Mouse (Mus musculus): ENCODE measurements at regions not wholly inside any gene's neighbourhood (a gene's known extent, or its start where the extent isn't known, plus 50 kb on each side); places are given as distances from the start of the nearest gene placed in this dataset.

GRCm38 (mm10) chr4:114665684-114666083 is 155.8 kb upstream of the Gm12830 start:
- Histone ChIP-seq H3K27me3 (ENCODE audit: control insufficient read depth, insufficient read depth, low read length) (no peaks in the 10 kb centered on the region), H3K4me1 (replicated peaks; ENCODE audit: control insufficient read depth, insufficient read depth, low read length) (peaks cover 14% of the 10 kb centered on the region), H3K36me3 (ENCODE audit: control insufficient read depth, insufficient read depth, low read length) (no peaks in the 10 kb centered on the region), H3K4me3 (ENCODE audit: control insufficient read depth, insufficient read depth, low read length) (no peak overlapping the region), H3K27ac (ENCODE audit: control insufficient read depth, insufficient read depth, low read length) (no peak overlapping the region)
- DNase-seq: peak; percentile 55
- no peak for TF ChIP-seq POLR2A (IDR thresholded peaks at IDR 0.05; ENCODE audit: control insufficient read depth, extremely low read depth, insufficient read depth, low read length, poor library complexity)
- peak; percentile 58; the same call in 1 of the 2 replicates for TF ChIP-seq CTCF (IDR thresholded peaks at IDR 0.05; ENCODE audit: borderline replicate concordance, control insufficient read depth, extremely low read depth, insufficient read depth, low read length, poor library complexity)
- WGBS: 42% methylated on average over 14 of the region's 14 CpGs

DNA sequence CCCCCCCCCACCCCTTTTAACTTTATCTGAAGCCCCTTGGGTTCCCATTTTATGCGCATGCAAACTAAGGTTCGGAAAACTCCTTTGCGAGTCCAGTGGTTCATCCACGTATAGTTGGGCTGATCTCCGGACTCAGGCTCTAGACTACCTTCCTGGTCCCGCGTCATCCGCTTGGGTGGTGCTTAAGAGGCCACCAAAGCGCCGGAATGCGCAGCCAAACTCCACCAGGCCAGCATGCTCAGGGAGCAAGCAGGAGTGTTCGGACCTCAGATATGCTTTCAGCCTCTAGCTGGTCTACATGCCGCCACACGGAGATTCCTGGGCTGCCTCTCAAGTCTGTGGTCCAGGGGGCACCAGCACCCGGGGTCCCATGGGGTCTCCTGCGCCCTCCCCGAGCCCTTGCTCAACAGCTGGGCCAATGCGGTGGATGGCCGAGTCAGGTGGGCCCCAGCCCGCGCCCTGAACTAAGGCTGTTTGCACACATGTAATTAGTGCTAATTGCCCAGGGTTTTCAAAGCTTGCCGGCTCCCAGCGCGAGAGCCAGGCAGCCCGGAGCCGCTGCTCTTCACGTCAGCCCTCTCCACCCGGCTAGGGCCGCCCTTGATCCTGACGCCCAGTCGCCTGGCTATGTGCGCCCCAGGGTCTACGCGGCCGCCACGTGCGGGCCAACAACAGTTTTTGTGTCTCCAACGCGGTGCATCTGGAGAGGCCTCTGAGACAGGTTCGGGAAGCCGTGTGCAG is 155.1 kb upstream of the Gm12830 start:
- H3K4me1 ChIP-seq (replicated peaks; ENCODE audit: control insufficient read depth, insufficient read depth, low read length): peaks cover 14% of the 10 kb centered on the region
- H3K36me3 ChIP-seq (ENCODE audit: control insufficient read depth, insufficient read depth, low read length): no peaks in the 10 kb centered on the region
- TF ChIP-seq CTCF (IDR thresholded peaks at IDR 0.05; ENCODE audit: borderline replicate concordance, control insufficient read depth, extremely low read depth, insufficient read depth, low read length, poor library complexity) (no peak), POLR2A (IDR thresholded peaks at IDR 0.05; ENCODE audit: control insufficient read depth, extremely low read depth, insufficient read depth, low read length, poor library complexity) (no peak)
- no peak overlapping the region for H3K4me3 ChIP-seq (ENCODE audit: control insufficient read depth, insufficient read depth, low read length)
- H3K27ac ChIP-seq (ENCODE audit: control insufficient read depth, insufficient read depth, low read length): no peak overlapping the region
- WGBS: 91% methylated on average over 41 of the region's 41 CpGs
- no peaks in the 10 kb centered on the region for H3K27me3 ChIP-seq (ENCODE audit: control insufficient read depth, insufficient read depth, low read length)
- DNase-seq: no peak

DNA sequence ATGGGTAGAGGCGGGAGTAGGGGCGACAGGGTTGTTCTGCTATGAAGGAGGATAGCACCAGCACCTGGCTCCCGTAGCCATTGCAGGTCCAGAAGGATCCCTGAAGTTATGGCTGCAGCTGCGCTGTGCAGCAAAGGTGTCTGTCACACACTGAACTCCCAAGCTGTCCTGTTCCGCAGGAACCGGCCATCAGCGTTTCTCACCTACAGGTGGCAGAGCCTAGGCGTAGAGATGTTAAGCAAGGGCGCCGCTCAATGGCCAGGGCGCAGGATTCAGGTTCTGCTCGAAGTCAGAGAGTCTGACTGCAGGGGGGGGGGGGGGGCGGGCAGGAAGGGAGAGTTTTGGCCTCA is 154.6 kb upstream of the Gm12830 start:
- 90% methylated on average over 13 of the region's 13 CpGs for WGBS
- Histone ChIP-seq H3K27ac (ENCODE audit: control insufficient read depth, insufficient read depth, low read length) (no peak overlapping the region), H3K27me3 (ENCODE audit: control insufficient read depth, insufficient read depth, low read length) (no peaks in the 10 kb centered on the region), H3K4me1 (replicated peaks; ENCODE audit: control insufficient read depth, insufficient read depth, low read length) (peaks cover 14% of the 10 kb centered on the region), H3K4me3 (ENCODE audit: control insufficient read depth, insufficient read depth, low read length) (no peak overlapping the region), H3K36me3 (ENCODE audit: control insufficient read depth, insufficient read depth, low read length) (no peaks in the 10 kb centered on the region)
- TF ChIP-seq CTCF (IDR thresholded peaks at IDR 0.05; ENCODE audit: borderline replicate concordance, control insufficient read depth, extremely low read depth, insufficient read depth, low read length, poor library complexity) (no peak), POLR2A (IDR thresholded peaks at IDR 0.05; ENCODE audit: control insufficient read depth, extremely low read depth, insufficient read depth, low read length, poor library complexity) (no peak)
- DNase-seq: no peak

DNA sequence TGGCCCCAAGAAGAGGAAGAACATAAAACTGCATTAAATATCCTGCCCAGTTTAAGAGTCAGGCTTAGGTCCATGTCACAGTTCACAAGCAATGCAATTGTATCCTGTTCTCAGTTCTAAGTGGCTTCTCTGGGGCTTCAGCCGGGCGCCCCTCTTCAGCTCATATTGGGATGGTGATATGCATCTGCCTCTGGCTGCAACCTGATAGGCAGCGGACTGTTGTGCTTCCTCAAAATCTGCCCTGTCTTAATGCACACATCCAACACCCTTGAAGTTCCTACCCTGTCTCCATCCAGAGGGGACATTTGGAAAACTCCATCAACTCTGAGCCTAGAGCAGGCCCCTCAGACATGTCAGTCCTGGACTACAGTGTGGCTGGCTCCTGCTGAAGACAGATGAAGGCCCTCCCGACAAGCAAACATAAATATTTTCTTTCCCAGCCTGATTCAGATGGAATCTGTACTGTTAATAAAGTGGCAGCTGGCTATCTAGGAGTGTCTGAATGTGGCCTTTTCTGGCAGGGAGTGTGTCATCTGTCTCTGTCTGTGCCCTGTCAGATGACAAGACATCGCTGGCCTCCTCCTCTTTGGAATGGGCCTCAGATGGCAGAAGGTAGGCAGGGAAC is 149.3 kb upstream of the Gm12830 start:
- H3K36me3 ChIP-seq (ENCODE audit: control insufficient read depth, insufficient read depth, low read length): no peaks in the 10 kb centered on the region
- H3K27me3 ChIP-seq (ENCODE audit: control insufficient read depth, insufficient read depth, low read length): no peaks in the 10 kb centered on the region
- no peaks in the 10 kb centered on the region for H3K4me1 ChIP-seq (replicated peaks; ENCODE audit: control insufficient read depth, insufficient read depth, low read length)
- TF ChIP-seq CTCF (IDR thresholded peaks at IDR 0.05; ENCODE audit: borderline replicate concordance, control insufficient read depth, extremely low read depth, insufficient read depth, low read length, poor library complexity): no peak
- no peak for TF ChIP-seq POLR2A (IDR thresholded peaks at IDR 0.05; ENCODE audit: control insufficient read depth, extremely low read depth, insufficient read depth, low read length, poor library complexity)
- no peak overlapping the region for H3K27ac ChIP-seq (ENCODE audit: control insufficient read depth, insufficient read depth, low read length)
- WGBS: 95% methylated on average over 5 of the region's 5 CpGs
- no peak for DNase-seq
- H3K4me3 ChIP-seq (ENCODE audit: control insufficient read depth, insufficient read depth, low read length): no peak overlapping the region

DNA sequence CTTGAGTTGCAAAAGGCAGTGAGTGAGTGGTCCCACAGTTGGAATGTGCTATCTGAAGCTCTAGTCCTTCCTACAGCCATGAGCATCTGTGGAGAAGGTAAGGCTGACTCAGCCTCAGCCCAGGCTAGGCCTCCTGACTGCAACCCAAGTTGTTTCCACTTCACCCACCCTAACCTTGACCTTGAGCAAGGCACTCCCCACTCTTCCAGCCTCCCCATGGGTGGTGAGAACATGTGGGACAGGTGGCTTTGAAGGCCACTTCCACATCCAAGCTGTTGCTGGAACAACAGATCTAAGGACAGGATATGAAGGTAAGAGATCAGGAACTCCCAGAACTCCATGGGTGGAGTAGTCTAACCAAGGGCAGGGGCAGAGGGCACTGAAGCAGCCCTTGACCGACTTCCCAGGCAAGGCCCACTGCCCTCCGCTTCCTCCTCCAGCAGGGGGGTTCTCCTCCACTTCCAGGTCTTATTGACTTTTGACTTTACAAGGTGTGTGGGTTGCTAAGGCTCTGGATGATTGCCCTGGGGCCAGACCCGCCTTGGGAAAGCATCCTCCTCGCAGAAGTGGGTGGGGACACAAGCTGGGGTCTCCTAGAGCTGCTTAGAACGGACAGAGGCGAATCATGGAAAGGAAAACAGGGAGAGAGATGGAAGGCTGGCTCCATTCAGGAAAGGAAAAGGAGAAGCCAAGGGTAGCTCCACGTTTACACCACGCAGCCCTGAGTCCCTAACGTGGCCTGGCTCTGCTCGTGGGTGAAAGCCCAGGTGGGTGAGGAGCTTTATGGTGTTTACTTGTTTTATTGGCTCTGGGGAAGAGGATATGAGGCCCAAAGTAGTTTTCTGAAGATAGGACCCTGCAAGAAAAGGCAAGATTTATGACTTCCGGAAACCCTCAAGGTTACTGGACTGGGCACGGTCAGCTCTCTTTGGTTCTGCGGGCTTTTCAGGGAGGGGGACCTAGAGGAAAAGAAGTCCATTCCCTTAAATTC is 144.3 kb upstream of the Gm12830 start:
- DNase-seq: no peak
- H3K27me3 ChIP-seq (ENCODE audit: control insufficient read depth, insufficient read depth, low read length): no peaks in the 10 kb centered on the region
- no peaks in the 10 kb centered on the region for H3K36me3 ChIP-seq (ENCODE audit: control insufficient read depth, insufficient read depth, low read length)
- no peak for TF ChIP-seq POLR2A (IDR thresholded peaks at IDR 0.05; ENCODE audit: control insufficient read depth, extremely low read depth, insufficient read depth, low read length, poor library complexity)
- TF ChIP-seq CTCF (IDR thresholded peaks at IDR 0.05; ENCODE audit: borderline replicate concordance, control insufficient read depth, extremely low read depth, insufficient read depth, low read length, poor library complexity): no peak
- 89% methylated on average over 13 of the region's 13 CpGs for WGBS
- no peak overlapping the region for H3K27ac ChIP-seq (ENCODE audit: control insufficient read depth, insufficient read depth, low read length)
- no peak overlapping the region for H3K4me3 ChIP-seq (ENCODE audit: control insufficient read depth, insufficient read depth, low read length)
- H3K4me1 ChIP-seq (replicated peaks; ENCODE audit: control insufficient read depth, insufficient read depth, low read length): no peaks in the 10 kb centered on the region

Data from thymus, adult 2 months (tissue).